ENCODE assay signal across 17 mouse cellular contexts in the genomic region with DNA sequence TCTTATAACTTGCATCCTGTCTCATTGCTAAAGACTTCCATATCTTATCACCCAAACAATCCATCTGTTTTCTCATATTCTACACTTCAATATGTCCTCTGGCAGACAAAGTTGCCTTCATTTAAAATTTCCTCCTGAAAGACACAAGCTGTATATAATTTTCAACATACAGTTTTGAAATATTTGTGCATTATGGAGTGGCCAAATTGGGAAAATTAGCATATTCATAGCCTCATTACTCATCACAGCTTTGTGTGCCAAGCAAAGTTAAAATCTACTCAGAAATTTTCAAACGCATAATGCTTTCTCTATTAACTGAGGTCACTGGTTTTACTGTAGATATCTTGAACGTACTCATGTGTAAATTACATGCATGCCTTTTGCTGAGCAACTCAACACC.
"Had no signal": no experiment of that assay in that cellular context is flagged by ENCODE, and none has a peak within 500 bp of the region (broad histone marks: within the 10 kb centered on the region; RNA-seq: fewer than 3 reads in every experiment).

No protein-coding gene starts in this region.

- H3K4me1 ChIP-seq: lung, embryonic 15.5 days; megakaryocyte, embryonic 14.5 days; midbrain, embryonic 13.5 days; midbrain, embryonic 15.5 days; neural tube, embryonic 12.5 days; stomach, embryonic 15.5 days had no signal

- H3K27me3 ChIP-seq: lung, embryonic 15.5 days; megakaryocyte, embryonic 14.5 days; midbrain, embryonic 13.5 days; midbrain, embryonic 15.5 days; neural tube, embryonic 12.5 days; stomach, embryonic 15.5 days had no signal

- H3K9ac ChIP-seq: lung, embryonic 15.5 days; midbrain, embryonic 13.5 days; midbrain, embryonic 15.5 days; neural tube, embryonic 12.5 days; stomach, embryonic 15.5 days had no signal

- ATAC-seq: lung, postnatal 0 days; midbrain, embryonic 13.5 days; midbrain, embryonic 15.5 days had no signal

- H3K36me3 ChIP-seq: lung, embryonic 15.5 days; midbrain, embryonic 13.5 days; midbrain, embryonic 15.5 days; neural tube, embryonic 12.5 days; stomach, embryonic 15.5 days had no signal

- H3K9me3 ChIP-seq: lung, embryonic 15.5 days; megakaryocyte, embryonic 14.5 days; midbrain, embryonic 13.5 days; midbrain, embryonic 15.5 days; neural tube, embryonic 12.5 days; stomach, embryonic 15.5 days had no signal

- H3K27ac ChIP-seq: lung, embryonic 15.5 days; macrophage; midbrain, embryonic 13.5 days; midbrain, embryonic 15.5 days; neural tube, embryonic 12.5 days; stomach, embryonic 15.5 days; stomach, postnatal 0 days had no signal

- H3K4me2 ChIP-seq: lung, embryonic 15.5 days; midbrain, embryonic 11.5 days; midbrain, embryonic 13.5 days; midbrain, embryonic 15.5 days; neural tube, embryonic 12.5 days; stomach, embryonic 15.5 days had no signal

- H3K4me3 ChIP-seq: lung, embryonic 15.5 days; megakaryocyte, embryonic 14.5 days; midbrain, embryonic 13.5 days; midbrain, embryonic 15.5 days; neural tube, embryonic 12.5 days; stomach, embryonic 15.5 days had no signal

- DNase-seq: lung, adult 2 months; lung, postnatal 14 days; lung, postnatal 36 days; right cerebral cortex, postnatal 14 days; thymus, adult 18-20 months; thymus, postnatal 14 days; thymus, postnatal 36 days had no signal
